Mouse (Mus musculus) liver, embryonic 15.5 days (tissue): ENCODE data around the gene Wfdc9. TPM values are rescaled to one million over a fixed set of nuclear protein-coding genes. Genes with fewer than 3 reads are reported as not detected.

Experiments used
- ATAC-seq: fragments of 200-750 bp; cut with Nextera tagmentation; 2 replicates; pipeline ENCODE4 v1.8.0; 2017; ENCODE audit warnings: moderate number of reproducible peaks, mild to moderate bottlenecking, moderate library complexity; ENCODE audit not compliant: insufficient read depth
- H3K27ac ChIP-seq: fragments of 300-500 bp; sonication (generic); replicated peaks from 2 replicates; pipeline ENCODE4 v1.5.1; 2015; ENCODE audit warnings: mild to moderate bottlenecking, inconsistent platforms
- H3K27me3 ChIP-seq: fragments of 300-500 bp; sonication (generic); 2 replicates; pipeline ENCODE4 v1.6.1; 2015; ENCODE audit warnings: mild to moderate bottlenecking, inconsistent platforms
- H3K36me3 ChIP-seq: fragments of 300-500 bp; sonication (generic); replicated peaks from 2 replicates; pipeline ENCODE4 v1.6.1; 2015; ENCODE audit warnings: moderate library complexity, mild to moderate bottlenecking, inconsistent platforms
- H3K4me1 ChIP-seq: fragments of 300-500 bp; sonication (generic); replicated peaks from 2 replicates; pipeline ENCODE4 v1.6.1; 2015; ENCODE audit warnings: inconsistent platforms
- H3K4me2 ChIP-seq: fragments of 300-500 bp; sonication (generic); 2 replicates; pipeline ENCODE4 v1.6.1; 2015; ENCODE audit warnings: moderate library complexity, mild to moderate bottlenecking, inconsistent platforms
- H3K4me3 ChIP-seq: fragments of 300-500 bp; sonication (generic); replicated peaks from 2 replicates; pipeline ENCODE4 v1.5.1; 2015; ENCODE audit warnings: mild to moderate bottlenecking, inconsistent platforms
- H3K9ac ChIP-seq: fragments of 300-500 bp; sonication (generic); 2 replicates; pipeline ENCODE4 v1.6.1; 2015; ENCODE audit warnings: moderate library complexity, mild to moderate bottlenecking, inconsistent platforms
- H3K9me3 ChIP-seq: fragments of 300-500 bp; sonication (generic); replicated peaks from 2 replicates; pipeline ENCODE4 v1.6.1; 2016; ENCODE audit warnings: inconsistent platforms
- WGBS: fragments of 180-500 bp; shearing (Covaris S2); methylation state at CpG from one replicate; pipeline ENCODE4 v1.1.7; 2015; ENCODE audit warnings: mixed read lengths; ENCODE audit not compliant: insufficient replicate concordance; 5-methylcytosine and 5-hydroxymethylcytosine counted together
- polyA plus RNA-seq: library from polyadenylated mRNA; unstranded; fragments of >200 nt; fragmentation: Nextera tagmentation; extraction: Ambion mirVana; gene quantifications from 2 replicates; pipeline ENCODE4 v1.2.1, GENCODE M21; 2015

Wfdc9 gene
- not detected in 2 replicates for polyA plus RNA-seq

DNA sequence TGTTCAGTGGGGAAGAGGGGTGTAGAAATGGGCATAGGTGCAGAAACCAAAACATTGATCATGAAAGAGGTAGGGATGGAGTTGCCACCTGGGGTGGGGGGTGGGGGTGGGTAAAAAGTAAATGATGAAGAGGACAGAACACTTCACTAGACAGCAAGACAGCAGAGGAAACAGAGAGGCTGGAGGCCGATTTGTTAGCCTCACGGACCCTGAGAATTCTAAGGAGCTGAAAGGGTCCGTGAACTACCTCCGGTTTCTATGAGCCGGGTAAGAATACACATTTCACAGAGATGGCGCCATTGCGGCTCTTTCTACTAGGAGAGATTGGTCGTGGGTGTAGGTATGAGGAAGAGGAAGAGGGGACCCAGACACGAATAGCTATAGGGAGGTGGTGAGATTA is at the start of gene Wfdc9:
Gene Wfdc9, minus strand, starts transcription at position 101 of the 400 bp plus-strand sequence.
- Histone ChIP-seq H3K4me1 (no peaks in the 10 kb centered on the region), H3K9me3 (no peaks in the 10 kb centered on the region), H3K27me3 (no peaks in the 10 kb centered on the region), H3K4me3 (no peak within 1 kb of the TSS), H3K9ac (no peak within 1 kb of the TSS), H3K4me2 (no peak within 1 kb of the TSS), H3K36me3 (no peaks in the 10 kb centered on the region), H3K27ac (no peak within 1 kb of the TSS)
- 60% methylated on average over 9 of the region's 9 CpGs for WGBS
- ATAC-seq, result no peak

- WGBS, result 73% methylated on average over 14 of the region's 14 CpGs
- H3K4me3 ChIP-seq, result no peak overlapping the region
- H3K9me3 ChIP-seq, result no peaks in the 10 kb centered on the region
- H3K27ac ChIP-seq, result no peak overlapping the region
- H3K36me3 ChIP-seq, result no peaks in the 10 kb centered on the region
- no peaks in the 10 kb centered on the region for H3K4me1 ChIP-seq
- no peak overlapping the region for H3K4me2 ChIP-seq
- no peak for ATAC-seq
- no peaks in the 10 kb centered on the region for H3K27me3 ChIP-seq
- H3K9ac ChIP-seq, result no peak overlapping the region
These were observed 49.6 kb upstream of the Wfdc9 start for GRCm38 (mm10) chr2:164705991-164706390.

- Histone ChIP-seq H3K27me3 (no peaks in the 10 kb centered on the region), H3K4me1 (no peaks in the 10 kb centered on the region), H3K36me3 (no peaks in the 10 kb centered on the region), H3K4me3 (no peak overlapping the region), H3K9me3 (no peaks in the 10 kb centered on the region), H3K27ac (no peak overlapping the region), H3K9ac (no peak overlapping the region), H3K4me2 (no peak overlapping the region)
- no peak for ATAC-seq
- 67% methylated on average over 6 of the region's 6 CpGs for WGBS
These were observed 48.9 kb upstream of the Wfdc9 start for GRCm38 (mm10) chr2:164705328-164705727.

- H3K9me3 ChIP-seq, result no peaks in the 10 kb centered on the region
- H3K9ac ChIP-seq, result no peak overlapping the region
- ATAC-seq, result no peak
- no peaks in the 10 kb centered on the region for H3K27me3 ChIP-seq
- no peaks in the 10 kb centered on the region for H3K36me3 ChIP-seq
- H3K27ac ChIP-seq, result no peak overlapping the region
- no peak overlapping the region for H3K4me3 ChIP-seq
- no peak overlapping the region for H3K4me2 ChIP-seq
- no peaks in the 10 kb centered on the region for H3K4me1 ChIP-seq
- 50% methylated on average over 5 of the region's 5 CpGs for WGBS
These were observed 47.9 kb upstream of the Wfdc9 start for GRCm38 (mm10) chr2:164704235-164704634.

DNA sequence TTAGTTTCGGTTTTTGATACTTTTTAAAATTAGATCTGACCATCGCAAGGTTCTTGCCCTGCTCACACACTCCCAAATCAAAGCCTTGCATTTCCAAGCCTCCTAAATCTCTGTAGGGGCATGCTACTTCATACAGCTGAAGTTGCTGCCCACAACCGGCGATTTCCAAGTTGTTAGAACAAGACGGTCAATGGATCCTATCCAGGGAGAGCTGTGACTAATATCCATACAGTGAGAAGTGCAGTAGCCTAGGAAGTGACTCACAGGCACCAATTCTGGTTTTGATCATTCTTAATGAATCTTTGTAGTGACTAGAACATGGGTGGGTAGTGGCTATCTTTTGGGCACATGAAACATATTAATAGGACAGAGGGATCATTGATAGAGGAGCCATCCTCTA is 45.4 kb upstream of the Wfdc9 start:
- WGBS, result 57% methylated on average over 5 of the region's 5 CpGs
- H3K9me3 ChIP-seq, result no peaks in the 10 kb centered on the region
- ATAC-seq, result no peak

GRCm38 (mm10) chr2:164700959-164701358 is 44.6 kb upstream of the Wfdc9 start:
- WGBS, result 56% methylated on average over 5 of the region's 5 CpGs
- Histone ChIP-seq H3K4me1 (no peaks in the 10 kb centered on the region), H3K4me3 (no peak overlapping the region), H3K9ac (no peak overlapping the region), H3K27ac (no peak overlapping the region), H3K27me3 (no peaks in the 10 kb centered on the region), H3K4me2 (no peak overlapping the region), H3K36me3 (no peaks in the 10 kb centered on the region), H3K9me3 (no peaks in the 10 kb centered on the region)
- ATAC-seq, result no peak

More for the DNA sequence above, 45.4 kb upstream of the Wfdc9 start:
- no peak overlapping the region for H3K27ac ChIP-seq
- H3K27me3 ChIP-seq, result no peaks in the 10 kb centered on the region
- no peak overlapping the region for H3K4me2 ChIP-seq
- no peak overlapping the region for H3K4me3 ChIP-seq
- no peaks in the 10 kb centered on the region for H3K4me1 ChIP-seq
- H3K36me3 ChIP-seq, result no peaks in the 10 kb centered on the region
- no peak overlapping the region for H3K9ac ChIP-seq

GRCm38 (mm10) chr2:164698201-164698600 is 41.8 kb upstream of the Wfdc9 start, which contains the start of gene Spint4:
Spint4 (plus strand) TSS chr2:164698501.
- Histone ChIP-seq H3K36me3 (no peaks in the 10 kb centered on the region), H3K9me3 (no peaks in the 10 kb centered on the region), H3K9ac (no peak within 1 kb of the TSS), H3K4me3 (no peak within 1 kb of the TSS), H3K27ac (no peak within 1 kb of the TSS), H3K4me1 (no peaks in the 10 kb centered on the region), H3K4me2 (no peak within 1 kb of the TSS), H3K27me3 (no peaks in the 10 kb centered on the region)
- WGBS, result 55% methylated on average over 4 of the region's 4 CpGs
- no peak for ATAC-seq

GRCm38 (mm10) chr2:164684807-164685206 is 28.4 kb upstream of the Wfdc9 start, which contains the start of gene Wfdc13:
Wfdc13 (plus strand) TSS chr2:164685107.
- WGBS, result 38% methylated on average over 3 of the region's 3 CpGs
- H3K27me3 ChIP-seq, result 0 out of 2 replicates have a peak, but pooled peaks cover 5% of the 10 kb centered on the region
- H3K4me1 ChIP-seq, result no peaks in the 10 kb centered on the region; the same call in 1 of the 2 replicates
- H3K9ac ChIP-seq, result no peak within 1 kb of the TSS
- H3K4me3 ChIP-seq, result no peak within 1 kb of the TSS
- H3K4me2 ChIP-seq, result no peak within 1 kb of the TSS
- no peak within 1 kb of the TSS for H3K27ac ChIP-seq
- H3K9me3 ChIP-seq, result no peaks in the 10 kb centered on the region
- H3K36me3 ChIP-seq, result no peaks in the 10 kb centered on the region
- ATAC-seq, result no peak

GRCm38 (mm10) chr2:164679906-164680305 is 23.5 kb upstream of the Wfdc9 start:
- no peak overlapping the region for H3K4me3 ChIP-seq
- no peaks in the 10 kb centered on the region for H3K9me3 ChIP-seq
- H3K9ac ChIP-seq, result no peak overlapping the region
- ATAC-seq, result peak; percentile 54; the same call in 1 of the 2 replicates
- no peaks in the 10 kb centered on the region for H3K36me3 ChIP-seq
- H3K4me2 ChIP-seq, result no peak overlapping the region
- H3K27ac ChIP-seq, result no peak overlapping the region
- 9% methylated on average over 3 of the region's 3 CpGs for WGBS
- peaks cover 9% of the 10 kb centered on the region for H3K4me1 ChIP-seq
- H3K27me3 ChIP-seq, result no peaks in the 10 kb centered on the region

GRCm38 (mm10) chr2:164678848-164679625 is 22.7 kb upstream of the Wfdc9 start:
- Histone ChIP-seq H3K27me3 (no peaks in the 10 kb centered on the region), H3K27ac (no peak overlapping the region; the same call in 1 of the 2 replicates), H3K4me2 (peak overlapping the region; percentile 47), H3K9ac (no peak overlapping the region), H3K36me3 (no peaks in the 10 kb centered on the region), H3K9me3 (no peaks in the 10 kb centered on the region), H3K4me3 (0 out of 2 replicates have a peak overlapping the region, but pooled peaks have one; percentile 12), H3K4me1 (peaks cover 9% of the 10 kb centered on the region)
- 17% methylated on average over 19 of the region's 19 CpGs for WGBS
- 0 out of 2 replicates have a peak, but pooled peaks have one; percentile 28 for ATAC-seq

DNA sequence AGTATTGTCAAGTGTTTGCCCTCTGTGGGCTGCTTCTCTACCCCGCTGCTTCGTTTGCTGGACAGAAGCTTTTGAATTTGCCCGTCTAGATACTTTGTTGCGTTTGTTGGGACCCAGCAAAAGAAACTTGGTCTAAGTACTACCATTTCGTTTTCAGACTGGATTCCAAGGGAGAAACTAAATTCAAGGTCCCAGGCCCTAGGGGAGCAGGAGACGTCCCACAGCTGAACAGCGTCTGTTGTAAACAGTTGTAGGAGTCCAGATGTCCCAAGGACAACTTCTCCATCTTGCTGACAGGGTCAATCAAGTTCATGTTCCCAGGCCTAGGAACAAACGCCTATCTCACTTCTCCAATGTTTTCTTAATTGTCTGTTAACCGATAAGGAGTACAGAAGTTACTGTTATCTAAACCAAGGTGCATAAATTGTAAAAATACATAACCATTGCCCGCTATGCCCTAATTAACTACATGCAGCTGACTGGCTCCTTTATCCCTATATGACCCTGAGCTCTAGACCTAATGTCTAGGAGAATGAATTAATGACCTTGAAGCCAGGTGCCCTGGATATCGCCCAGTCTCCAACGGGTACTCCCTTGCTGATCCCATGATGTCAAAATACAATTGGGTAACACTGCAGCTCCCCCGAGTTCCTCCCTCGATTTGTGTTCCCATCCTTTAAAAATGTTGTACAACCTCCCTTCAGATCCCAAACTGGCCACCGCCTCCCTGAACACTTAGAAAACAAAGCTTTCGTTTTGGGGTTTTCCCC is 20.7 kb upstream of the Wfdc9 start:
- Histone ChIP-seq H3K4me1 (peaks cover 9% of the 10 kb centered on the region), H3K27me3 (no peaks in the 10 kb centered on the region), H3K4me2 (no peak overlapping the region), H3K9ac (no peak overlapping the region), H3K4me3 (no peak overlapping the region), H3K9me3 (no peaks in the 10 kb centered on the region), H3K36me3 (no peaks in the 10 kb centered on the region), H3K27ac (no peak overlapping the region)
- WGBS, result 64% methylated on average over 16 of the region's 16 CpGs
- ATAC-seq, result no peak
